Mouse (Mus musculus) spleen, postnatal 36 days (tissue): ENCODE measurements around the gene Asl.
"Not testable (repeated sequence)": the region's sequence is repeated elsewhere in the genome, so short reads cannot be mapped to it uniquely, and the experiment has no call there.

Source experiments
- DNase-seq, 2 experiments: peaks; one replicate each; pipeline ENCODE4 v3.0.0; 2022; ENCODE audit warnings: low spot score in 2 of 2, mixed read lengths in 1 of 2

Gene Asl

DNA sequence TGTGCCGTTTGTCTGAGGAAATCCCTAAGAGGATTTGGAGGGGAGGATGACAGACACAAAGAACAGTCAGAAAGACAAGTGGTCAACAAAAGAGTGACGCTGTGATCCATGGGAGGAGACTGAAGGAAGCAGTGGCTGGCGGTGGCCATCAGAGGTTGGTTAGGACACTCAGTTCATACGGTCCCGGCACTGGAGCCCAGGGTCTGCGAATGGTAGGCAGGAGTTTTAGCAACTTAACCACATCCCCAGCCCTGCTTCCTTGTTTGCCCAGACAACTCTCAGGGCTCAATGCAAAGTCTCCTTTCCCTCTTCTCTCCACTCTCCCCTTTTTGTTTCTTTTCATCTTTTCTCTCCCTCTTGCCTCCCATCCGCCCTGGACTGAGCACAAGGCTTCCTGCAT lies 17.1 kb upstream of the Asl start:
- DNase-seq: no peak

- DNase-seq: peak in 1 of 2 experiments; percentile 21
Observed at GRCm38 (mm10) chr5:130044201-130044695, 15.2 kb upstream of the Asl start.

- DNase-seq: no peak
Observed at GRCm38 (mm10) chr5:130043741-130044140, 14.7 kb upstream of the Asl start.

GRCm38 (mm10) chr5:130041262-130041661 lies 12.2 kb upstream of the Asl start:
- DNase-seq: no peak

DNA sequence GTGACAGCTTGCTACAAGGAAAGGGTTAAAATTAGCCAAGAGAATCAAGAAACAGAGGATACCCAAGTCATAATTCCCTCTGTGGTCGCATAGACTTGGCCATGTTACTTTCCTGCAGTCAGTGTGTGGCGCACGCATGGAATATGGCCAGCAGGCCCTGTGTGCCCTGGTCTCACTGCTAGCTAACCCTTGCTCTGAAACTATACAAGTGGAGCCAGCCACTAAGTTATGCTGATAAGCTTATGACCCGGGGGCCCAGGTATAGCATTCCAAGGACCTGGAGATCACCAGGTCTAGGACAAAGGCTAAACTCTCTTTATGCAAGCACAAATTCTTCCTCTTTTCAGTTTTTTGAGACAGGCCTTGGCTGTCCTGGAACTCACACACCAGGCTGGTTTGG lies 11.8 kb upstream of the Asl start:
- DNase-seq: no peak

DNA sequence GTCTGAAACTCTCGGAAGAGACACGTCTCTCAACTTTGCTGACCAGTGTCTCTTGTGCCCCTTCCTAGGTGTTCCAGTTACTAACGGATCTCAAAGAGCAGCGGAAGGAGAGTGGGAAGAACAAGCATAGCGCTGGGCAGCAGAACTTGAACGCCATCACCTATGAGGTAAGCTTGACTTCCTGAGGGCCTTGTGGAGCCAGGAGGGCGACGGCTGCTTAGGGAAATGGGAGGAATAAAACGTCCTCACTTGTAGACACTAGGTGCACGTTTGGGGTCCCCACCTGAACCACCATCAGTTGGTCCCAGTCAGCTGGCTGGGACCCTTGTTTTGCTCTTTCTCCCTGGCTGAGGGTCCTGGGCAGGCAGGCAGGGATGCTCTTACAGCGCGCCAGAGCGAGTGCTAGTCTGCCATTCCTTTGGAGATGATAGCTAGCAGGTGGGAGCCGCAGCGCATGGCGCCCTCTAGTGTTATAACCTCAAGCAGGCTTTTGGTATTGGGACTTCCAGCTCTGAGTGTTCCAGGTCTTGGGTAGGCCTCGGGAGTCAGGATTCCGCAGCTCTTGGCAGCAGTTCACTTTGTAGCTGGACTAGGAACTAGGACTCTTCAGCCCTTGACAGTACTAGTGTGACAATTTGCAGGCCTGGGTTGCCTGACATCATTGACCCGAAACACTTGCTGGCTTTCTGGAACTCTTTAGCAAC lies 8.9 kb upstream of the Asl start:
- peak; percentile 34 to 50 for DNase-seq

- DNase-seq: not testable (repeated sequence)
Observed at GRCm38 (mm10) chr5:130036300-130036699, 7.3 kb upstream of the Asl start.

DNA sequence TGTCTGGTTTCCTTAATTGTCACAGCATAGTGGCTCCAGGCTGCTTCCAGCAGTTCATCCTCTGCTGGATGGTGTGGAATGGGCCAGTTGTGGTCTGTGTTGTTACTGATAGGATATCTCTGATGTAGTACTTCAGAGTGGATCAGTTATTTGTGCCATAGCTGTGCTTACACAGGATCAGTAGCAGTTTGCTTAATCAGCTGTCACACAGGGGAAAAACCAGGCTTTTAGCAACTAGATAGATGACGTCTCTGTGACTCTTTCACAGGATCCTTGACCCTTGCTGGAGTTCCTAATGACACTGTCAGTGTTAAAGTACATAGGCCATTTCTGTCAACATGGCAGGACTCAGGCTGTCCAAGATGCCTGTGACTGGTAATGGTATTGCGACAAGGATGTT lies 4.8 kb upstream of the Asl start:
- DNase-seq: no peak

GRCm38 (mm10) chr5:130031410-130032390 lies 2.7 kb upstream of the Asl start:
- no peak for DNase-seq

DNA sequence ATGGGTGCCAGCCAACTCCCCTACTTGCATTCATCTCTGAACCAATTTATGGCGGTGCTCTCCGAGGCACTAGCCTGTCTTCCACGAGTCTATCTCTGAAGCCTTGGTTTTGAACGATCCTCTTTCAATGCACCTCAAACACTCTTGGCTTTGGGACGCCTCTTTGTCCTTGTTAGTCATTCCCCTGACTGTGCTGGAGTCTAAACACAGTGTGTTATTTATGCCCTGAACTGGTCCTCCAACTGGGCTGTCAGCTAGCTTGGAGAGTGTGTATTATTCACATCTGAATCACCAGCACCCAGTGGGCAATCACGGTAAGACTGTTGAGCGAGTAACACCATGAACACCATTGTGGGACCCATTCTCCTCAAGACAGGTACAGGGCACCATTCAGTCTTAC lies 1.4 kb downstream of the Asl start:
- DNase-seq: no peak

DNA sequence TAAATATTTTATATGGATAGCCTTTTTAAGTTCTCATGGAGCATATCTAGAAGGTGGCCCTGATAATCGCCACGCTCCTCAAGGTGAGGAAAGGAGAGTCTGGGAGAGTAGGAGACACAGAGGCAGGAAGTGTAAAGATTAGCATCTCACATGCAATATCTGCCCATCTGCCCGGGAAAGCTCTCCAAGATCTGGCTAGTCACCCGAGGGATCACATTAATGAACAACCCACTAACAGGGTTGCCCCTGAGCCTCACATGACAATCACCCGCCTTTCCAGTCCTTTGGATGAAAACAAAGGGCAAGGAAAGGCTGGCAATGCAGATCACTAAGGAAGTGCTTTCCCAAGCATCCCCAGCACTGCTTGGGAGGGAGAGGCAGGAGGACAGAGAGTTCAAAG lies 1.9 kb downstream of the Asl start:
- DNase-seq: no peak

- DNase-seq: peak; percentile 84 to 88
Observed at GRCm38 (mm10) chr5:130023767-130024539, 5.1 kb downstream of the Asl start.

DNA sequence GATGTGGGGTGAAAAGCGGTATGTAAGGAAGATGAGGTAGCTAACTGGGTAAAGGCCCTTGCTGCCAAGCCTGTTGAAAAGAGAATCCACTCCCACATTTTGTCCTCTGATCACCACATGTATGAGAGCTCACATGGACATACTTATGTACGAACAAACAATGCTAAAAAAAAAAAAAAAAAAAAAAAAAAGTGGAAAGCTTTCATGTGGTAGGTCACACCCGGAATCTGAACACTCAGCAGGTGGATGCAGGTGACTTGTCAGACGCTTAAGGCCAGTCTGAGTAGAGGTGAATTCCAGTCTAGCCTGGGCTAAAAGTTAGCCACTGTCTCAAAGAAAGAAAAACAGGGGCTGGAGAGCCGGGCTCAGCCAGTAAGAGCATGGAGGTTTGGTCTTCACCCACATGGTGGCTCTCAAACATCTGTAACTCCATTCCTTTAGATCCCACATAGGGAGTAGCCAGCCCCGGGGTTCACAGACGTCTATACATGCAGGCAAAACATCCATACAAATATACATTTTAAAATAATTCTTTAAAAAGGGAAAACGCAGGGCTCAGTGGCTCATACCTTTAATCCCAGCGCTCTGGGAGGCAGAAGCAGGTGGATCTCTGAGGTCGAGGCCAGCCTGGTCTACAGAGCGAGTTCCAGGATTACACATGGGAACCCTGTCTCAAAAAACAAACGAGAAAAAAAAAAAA lies 5.8 kb downstream of the Asl start:
- no peak for DNase-seq

GRCm38 (mm10) chr5:130022366-130022765 lies 6.7 kb downstream of the Asl start:
- DNase-seq: no peak

- no peak for DNase-seq
Observed at GRCm38 (mm10) chr5:130021361-130021966, 7.6 kb downstream of the Asl start.

- no peak for DNase-seq
Observed at GRCm38 (mm10) chr5:130019461-130019860, 9.6 kb downstream of the Asl start.

GRCm38 (mm10) chr5:130015104-130015503 lies 13.9 kb downstream of the Asl start:
- no peak for DNase-seq

- DNase-seq: no peak
Observed at GRCm38 (mm10) chr5:130010961-130011360, 18.1 kb downstream of the Asl start.

- DNase-seq: no peak
Observed at GRCm38 (mm10) chr5:130009784-130010183, 19.3 kb downstream of the Asl start.

DNA sequence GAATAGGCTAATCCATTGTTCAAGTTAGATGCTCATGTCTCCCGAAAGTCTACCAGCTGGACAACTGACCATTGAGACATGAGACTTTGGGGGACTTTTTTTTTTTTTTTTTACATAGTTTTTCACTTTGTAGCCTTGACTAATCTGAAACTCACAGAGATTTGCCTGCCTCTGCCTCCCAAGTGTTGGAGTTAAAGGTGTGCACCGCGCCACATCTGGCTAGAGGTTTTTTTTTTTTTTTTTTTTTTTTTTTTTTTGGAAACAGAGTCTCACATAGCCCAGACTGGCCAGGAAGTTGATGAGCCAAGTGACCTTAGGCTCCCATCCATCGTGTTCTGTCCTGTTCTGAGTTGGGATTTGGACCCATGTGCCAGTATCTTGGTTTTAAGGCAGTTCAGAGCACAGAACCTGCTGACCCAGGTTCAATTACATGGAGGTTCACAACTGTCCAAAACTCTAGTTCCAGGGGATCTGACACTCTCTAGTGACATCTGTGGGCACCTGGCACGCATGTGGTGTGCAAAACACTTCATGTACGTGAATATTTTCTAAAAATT lies 20.9 kb downstream of the Asl start:
- no peak for DNase-seq

GRCm38 (mm10) chr5:130007344-130007743 lies 21.7 kb downstream of the Asl start:
- DNase-seq: no peak
